Mouse (Mus musculus): Measurements from ENCODE around the gene Hsd11b2.

Gene Hsd11b2

GRCm38 (mm10) chr8:105472983-105473382 is 45.6 kb upstream of the Hsd11b2 start:
- Histone ChIP-seq H3K4me3 (replicated peaks; ENCODE audit: low read length) (peak overlapping the region; percentile 63), H3K36me3 (ENCODE audit: insufficient read depth, low read length) (0 out of 2 replicates have a peak, but pooled peaks cover 5% of the 10 kb centered on the region), H3K9me3 (ENCODE audit: low read length) (no peaks in the 10 kb centered on the region), H3K4me1 (replicated peaks; ENCODE audit: low read depth, low read length) (peaks cover 98% of the 10 kb centered on the region), H3K27me3 (ENCODE audit: insufficient read depth, low read length) (peaks cover 76% of the 10 kb centered on the region)
- no peak for TF ChIP-seq NANOG (IDR thresholded peaks at IDR 0.05; ENCODE audit: borderline replicate concordance, low read length)
- TF ChIP-seq CTCF (conservative IDR thresholded peaks at IDR 0.05; ENCODE audit: low read length) = no peak
- no peak for TF ChIP-seq POU5F1 (IDR thresholded peaks at IDR 0.05; ENCODE audit: borderline replicate concordance, low read length)

DNA sequence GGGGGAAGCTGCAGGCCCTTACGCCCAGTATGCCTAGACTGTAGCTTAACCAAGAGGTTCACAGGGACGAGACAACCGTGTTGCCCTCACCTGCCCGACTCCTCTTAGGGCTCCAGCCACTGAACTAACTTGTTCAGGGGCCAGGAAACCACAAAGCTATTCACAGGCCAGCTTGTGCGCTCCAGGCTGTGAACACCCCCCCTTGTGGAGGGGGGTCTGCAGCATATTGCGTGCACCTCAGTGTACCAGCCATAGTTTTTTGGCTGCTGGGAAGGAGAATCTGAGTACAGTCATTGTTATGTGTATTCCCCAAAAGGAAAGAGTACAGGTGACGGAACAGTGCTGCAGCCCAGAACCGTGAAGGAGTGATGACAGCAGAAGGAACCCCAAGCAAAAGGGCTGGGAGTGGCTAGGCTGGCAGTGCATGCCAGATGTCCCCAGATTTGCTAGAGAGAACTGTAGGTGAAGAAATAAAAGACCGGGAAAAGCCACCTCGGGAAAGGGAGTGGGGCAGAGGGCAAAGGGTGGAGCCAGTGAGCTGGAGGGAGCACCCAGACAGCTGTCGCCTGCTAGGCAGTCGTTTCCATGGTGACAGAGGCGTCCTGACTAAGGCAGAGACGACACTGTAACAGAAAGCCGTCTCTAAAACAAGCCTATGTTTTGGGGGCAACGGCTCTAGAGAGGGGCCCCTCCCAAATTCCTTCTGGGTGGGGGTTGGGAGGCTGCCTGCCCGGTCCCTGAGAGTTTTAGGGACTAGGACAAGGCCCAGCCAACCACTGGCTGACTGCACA is 44.5 kb upstream of the Hsd11b2 start:
- Histone ChIP-seq H3K4me1 (replicated peaks; ENCODE audit: low read depth, low read length) (peaks cover 98% of the 10 kb centered on the region), H3K27me3 (ENCODE audit: insufficient read depth, low read length) (peaks cover 76% of the 10 kb centered on the region), H3K9me3 (ENCODE audit: low read length) (no peaks in the 10 kb centered on the region), H3K36me3 (ENCODE audit: insufficient read depth, low read length) (0 out of 2 replicates have a peak, but pooled peaks cover 5% of the 10 kb centered on the region), H3K4me3 (replicated peaks; ENCODE audit: low read length) (peak overlapping the region; percentile 23)
- TF ChIP-seq NANOG (IDR thresholded peaks at IDR 0.05; ENCODE audit: borderline replicate concordance, low read length) (no peak), POU5F1 (IDR thresholded peaks at IDR 0.05; ENCODE audit: borderline replicate concordance, low read length) (no peak), CTCF (conservative IDR thresholded peaks at IDR 0.05; ENCODE audit: low read length) (no peak)

DNA sequence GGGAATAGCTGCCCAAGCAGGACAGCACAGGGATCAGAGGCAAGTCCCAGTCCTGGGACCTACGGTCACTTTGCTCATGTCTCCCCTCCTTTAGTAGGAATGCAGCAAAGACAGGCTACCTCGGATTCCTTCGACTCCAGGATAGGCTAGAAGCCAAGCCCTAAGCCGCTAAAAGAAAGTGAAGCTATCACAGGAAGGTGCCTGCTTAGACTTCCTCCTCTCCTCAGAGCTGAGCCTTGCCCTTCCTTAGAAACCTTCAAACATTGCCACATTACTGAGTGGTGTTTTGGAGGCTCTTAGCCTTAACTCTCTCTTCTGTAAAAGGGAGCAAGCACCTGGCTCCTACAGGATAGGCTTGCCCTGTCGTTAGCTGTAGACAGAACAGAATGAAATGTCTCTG is 43.9 kb upstream of the Hsd11b2 start:
- 0 out of 2 replicates have a peak, but pooled peaks cover 5% of the 10 kb centered on the region for H3K36me3 ChIP-seq (ENCODE audit: insufficient read depth, low read length)
- H3K27me3 ChIP-seq (ENCODE audit: insufficient read depth, low read length) = peaks cover 74% of the 10 kb centered on the region
- TF ChIP-seq POU5F1 (IDR thresholded peaks at IDR 0.05; ENCODE audit: borderline replicate concordance, low read length) (no peak), NANOG (IDR thresholded peaks at IDR 0.05; ENCODE audit: borderline replicate concordance, low read length) (no peak)
- H3K4me3 ChIP-seq (replicated peaks; ENCODE audit: low read length) = peak overlapping the region; percentile 23
- H3K9me3 ChIP-seq (ENCODE audit: low read length) = no peaks in the 10 kb centered on the region
- H3K4me1 ChIP-seq (replicated peaks; ENCODE audit: low read depth, low read length) = peaks cover 98% of the 10 kb centered on the region

- H3K27me3 ChIP-seq (ENCODE audit: insufficient read depth, low read length) = peaks cover 69% of the 10 kb centered on the region
- H3K4me1 ChIP-seq (replicated peaks; ENCODE audit: low read depth, low read length) = peaks cover 98% of the 10 kb centered on the region
- H3K9me3 ChIP-seq (ENCODE audit: low read length) = no peaks in the 10 kb centered on the region
- no peak for TF ChIP-seq POU5F1 (IDR thresholded peaks at IDR 0.05; ENCODE audit: borderline replicate concordance, low read length)
- no peak for TF ChIP-seq NANOG (IDR thresholded peaks at IDR 0.05; ENCODE audit: borderline replicate concordance, low read length)
- no peak for TF ChIP-seq CTCF (conservative IDR thresholded peaks at IDR 0.05; ENCODE audit: low read length)
- 0 out of 2 replicates have a peak, but pooled peaks cover 5% of the 10 kb centered on the region for H3K36me3 ChIP-seq (ENCODE audit: insufficient read depth, low read length)
- no peak overlapping the region for H3K4me3 ChIP-seq (replicated peaks; ENCODE audit: low read length)
Measured at GRCm38 (mm10) chr8:105475254-105475653, 43.3 kb upstream of the Hsd11b2 start.

DNA sequence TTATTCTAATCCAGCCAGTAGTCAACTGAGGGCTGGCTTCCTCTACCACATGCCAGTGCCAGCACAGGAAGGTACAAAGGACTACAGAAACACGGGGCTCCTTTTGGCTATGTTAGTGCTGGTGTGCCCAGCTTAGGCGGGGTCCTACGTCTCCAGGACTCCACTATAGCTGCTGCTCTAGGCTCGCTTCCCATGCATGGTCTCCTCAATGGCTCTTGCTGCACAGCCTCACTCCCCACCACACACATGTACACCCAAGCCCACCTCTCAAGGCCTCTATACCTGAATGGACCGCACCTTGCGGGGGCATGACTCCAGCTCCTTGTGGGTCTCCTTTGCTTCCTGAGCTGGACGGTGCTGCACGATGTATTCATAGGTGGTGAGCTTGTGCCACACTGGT is 42.8 kb upstream of the Hsd11b2 start:
- Histone ChIP-seq H3K4me1 (replicated peaks; ENCODE audit: low read depth, low read length) (peaks cover 98% of the 10 kb centered on the region), H3K9me3 (ENCODE audit: low read length) (no peaks in the 10 kb centered on the region), H3K4me3 (replicated peaks; ENCODE audit: low read length) (no peak overlapping the region), H3K27me3 (ENCODE audit: insufficient read depth, low read length) (peaks cover 64% of the 10 kb centered on the region), H3K36me3 (ENCODE audit: insufficient read depth, low read length) (0 out of 2 replicates have a peak, but pooled peaks cover 5% of the 10 kb centered on the region)
- TF ChIP-seq NANOG (IDR thresholded peaks at IDR 0.05; ENCODE audit: borderline replicate concordance, low read length) (no peak), CTCF (conservative IDR thresholded peaks at IDR 0.05; ENCODE audit: low read length) (no peak), POU5F1 (IDR thresholded peaks at IDR 0.05; ENCODE audit: borderline replicate concordance, low read length) (no peak)

- Histone ChIP-seq H3K9me3 (ENCODE audit: low read length) (no peaks in the 10 kb centered on the region), H3K4me3 (replicated peaks; ENCODE audit: low read length) (no peak overlapping the region), H3K27me3 (ENCODE audit: insufficient read depth, low read length) (peaks cover 60% of the 10 kb centered on the region), H3K4me1 (replicated peaks; ENCODE audit: low read depth, low read length) (peaks cover 98% of the 10 kb centered on the region), H3K36me3 (ENCODE audit: insufficient read depth, low read length) (0 out of 2 replicates have a peak, but pooled peaks cover 5% of the 10 kb centered on the region)
- TF ChIP-seq NANOG (IDR thresholded peaks at IDR 0.05; ENCODE audit: borderline replicate concordance, low read length) (no peak), CTCF (conservative IDR thresholded peaks at IDR 0.05; ENCODE audit: low read length) (no peak), POU5F1 (IDR thresholded peaks at IDR 0.05; ENCODE audit: borderline replicate concordance, low read length) (no peak)
Measured at GRCm38 (mm10) chr8:105476161-105476560, 42.4 kb upstream of the Hsd11b2 start.

DNA sequence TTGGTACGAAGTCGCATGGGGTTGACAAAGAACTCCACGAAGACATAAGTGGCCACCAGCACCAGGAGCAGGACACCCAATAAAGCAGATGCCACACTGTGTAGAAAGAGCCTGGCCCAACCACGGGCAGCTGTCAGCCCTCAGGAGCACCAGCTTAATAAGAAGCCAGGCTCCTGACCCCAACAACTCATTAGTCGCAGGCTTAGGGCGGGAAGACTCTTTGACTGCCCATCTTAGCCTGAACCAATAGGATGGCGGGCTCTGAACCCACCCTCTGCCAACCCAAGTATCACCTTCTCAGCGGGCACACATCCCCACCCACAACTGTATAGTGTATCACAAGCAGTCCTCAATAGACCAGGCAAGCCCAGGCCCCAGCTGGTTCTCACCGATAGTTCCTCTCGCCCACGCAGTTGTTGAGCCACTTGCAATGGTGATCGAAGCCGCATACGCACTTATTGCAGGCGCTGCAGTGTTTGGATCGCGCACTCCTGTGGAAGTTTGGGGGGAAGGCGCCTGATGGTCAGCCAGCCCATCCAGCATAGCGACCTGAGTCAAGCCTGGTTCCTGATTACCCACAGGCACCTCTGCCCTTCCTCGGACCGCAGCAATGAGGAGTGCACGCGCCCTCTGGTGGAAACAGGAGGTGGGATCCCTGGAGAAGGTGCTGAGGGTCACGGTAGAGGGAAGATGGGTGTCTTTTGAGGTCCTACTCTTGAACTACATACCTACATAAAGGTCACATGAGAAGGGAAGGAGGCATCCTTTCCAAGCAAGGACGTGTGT is 41.7 kb upstream of the Hsd11b2 start:
- peaks cover 99% of the 10 kb centered on the region for H3K4me1 ChIP-seq (replicated peaks; ENCODE audit: low read depth, low read length)
- TF ChIP-seq CTCF (conservative IDR thresholded peaks at IDR 0.05; ENCODE audit: low read length) (peak; percentile 58), POU5F1 (IDR thresholded peaks at IDR 0.05; ENCODE audit: borderline replicate concordance, low read length) (no peak), NANOG (IDR thresholded peaks at IDR 0.05; ENCODE audit: borderline replicate concordance, low read length) (no peak)
- H3K36me3 ChIP-seq (ENCODE audit: insufficient read depth, low read length) = 0 out of 2 replicates have a peak, but pooled peaks cover 5% of the 10 kb centered on the region
- H3K4me3 ChIP-seq (replicated peaks; ENCODE audit: low read length) = peak overlapping the region; percentile 50
- H3K27me3 ChIP-seq (ENCODE audit: insufficient read depth, low read length) = peaks cover 54% of the 10 kb centered on the region
- H3K9me3 ChIP-seq (ENCODE audit: low read length) = no peaks in the 10 kb centered on the region

- Histone ChIP-seq H3K4me3 (replicated peaks; ENCODE audit: low read length) (no peak overlapping the region), H3K4me1 (replicated peaks; ENCODE audit: low read depth, low read length) (peaks cover 95% of the 10 kb centered on the region), H3K9me3 (ENCODE audit: low read length) (no peaks in the 10 kb centered on the region), H3K27me3 (ENCODE audit: insufficient read depth, low read length) (peaks cover 45% of the 10 kb centered on the region), H3K36me3 (ENCODE audit: insufficient read depth, low read length) (0 out of 2 replicates have a peak, but pooled peaks cover 5% of the 10 kb centered on the region)
- TF ChIP-seq CTCF (conservative IDR thresholded peaks at IDR 0.05; ENCODE audit: low read length) (no peak), NANOG (IDR thresholded peaks at IDR 0.05; ENCODE audit: borderline replicate concordance, low read length) (no peak), POU5F1 (IDR thresholded peaks at IDR 0.05; ENCODE audit: borderline replicate concordance, low read length) (no peak)
Measured at GRCm38 (mm10) chr8:105477792-105478191, 40.8 kb upstream of the Hsd11b2 start.

Data from E14TG2a.4 (cell line).